Mouse (Mus musculus): Measurements from ENCODE around the gene Armc10. TPM values are rescaled to one million over a fixed set of nuclear protein-coding genes. Genes with fewer than 3 reads are reported as not detected.
"Not testable (repeated sequence)": the region's sequence is repeated elsewhere in the genome, so short reads cannot be mapped to it uniquely, and the experiment has no call there.

The Armc10 gene
- polyA plus RNA-seq, 1 experiment from 2014 or later: 77.1 TPM

DNA sequence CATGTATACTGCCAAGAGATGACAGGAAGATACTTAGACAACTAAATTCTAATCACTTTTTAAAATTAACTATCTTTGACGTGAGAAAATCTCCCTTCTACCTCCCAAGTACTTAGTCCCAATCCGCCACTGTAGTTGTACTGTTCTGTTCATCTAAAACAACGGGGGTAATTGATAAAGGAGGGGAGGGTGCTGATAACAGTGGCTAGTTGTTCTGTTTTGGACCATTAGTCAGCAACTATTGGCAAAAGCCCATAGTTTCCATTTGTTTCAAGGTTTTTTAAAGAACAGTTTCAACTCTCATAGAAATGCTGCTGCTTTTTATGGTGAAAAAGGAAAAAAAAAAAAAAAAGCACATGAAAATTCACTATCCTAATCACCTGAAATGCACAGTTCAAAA is 58.1 kb downstream of the Armc10 start:
- Histone ChIP-seq H3K4me3 (ENCODE audit: low read length) (no peak overlapping the region), H3K36me3 (ENCODE audit: control insufficient read depth, insufficient read depth, low read length) (no peaks in the 10 kb centered on the region), H3K4me2 (replicated peaks; ENCODE audit: low read depth, low read length) (no peak overlapping the region), H3K4me1 (ENCODE audit: control insufficient read depth, insufficient read depth, low read length) (no peaks in the 10 kb centered on the region), H3K9ac (ENCODE audit: low read depth, low read length) (no peak overlapping the region), H3K27me3 (ENCODE audit: control insufficient read depth, insufficient read depth, low read length) (no peaks in the 10 kb centered on the region), H3K27ac (ENCODE audit: low read depth, low read length) (no peak overlapping the region), H3K9me3 (ENCODE audit: control insufficient read depth, low read length) (no peaks in the 10 kb centered on the region)
- no peak for ATAC-seq (ENCODE audit: low FRiP score, low TSS enrichment)
- WGBS: 81% methylated on average over 3 of the region's 3 CpGs

DNA sequence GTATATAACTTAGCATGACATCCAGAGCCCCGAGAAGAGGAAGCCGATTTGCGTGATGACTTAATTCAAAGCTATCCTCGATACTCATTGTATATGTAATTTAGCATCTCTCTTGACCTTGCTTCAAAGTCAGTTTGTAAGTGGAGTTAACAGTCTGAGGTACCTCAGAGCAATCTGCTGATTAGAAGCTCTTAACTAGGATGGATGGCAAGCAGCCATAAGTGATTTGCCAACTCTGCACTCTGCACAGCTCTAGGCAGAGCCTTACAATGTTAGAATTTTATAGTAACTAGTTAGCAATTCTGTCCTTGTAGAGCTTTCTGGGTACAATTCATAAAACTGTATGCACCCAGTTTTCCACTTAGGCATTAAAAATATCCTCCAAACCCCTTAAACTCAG is 60.9 kb downstream of the Armc10 start:
- H3K27ac ChIP-seq (ENCODE audit: low read depth, low read length): no peak overlapping the region
- no peaks in the 10 kb centered on the region for H3K27me3 ChIP-seq (ENCODE audit: control insufficient read depth, insufficient read depth, low read length)
- H3K4me2 ChIP-seq (replicated peaks; ENCODE audit: low read depth, low read length): no peak overlapping the region
- no peak overlapping the region for H3K4me3 ChIP-seq (ENCODE audit: low read length)
- H3K4me1 ChIP-seq (ENCODE audit: control insufficient read depth, insufficient read depth, low read length): no peaks in the 10 kb centered on the region
- no peaks in the 10 kb centered on the region for H3K36me3 ChIP-seq (ENCODE audit: control insufficient read depth, insufficient read depth, low read length)
- no peak for ATAC-seq (ENCODE audit: low FRiP score, low TSS enrichment)
- no peaks in the 10 kb centered on the region for H3K9me3 ChIP-seq (ENCODE audit: control insufficient read depth, low read length)
- no peak overlapping the region for H3K9ac ChIP-seq (ENCODE audit: low read depth, low read length)
- 93% methylated on average over 4 of the region's 4 CpGs for WGBS

DNA sequence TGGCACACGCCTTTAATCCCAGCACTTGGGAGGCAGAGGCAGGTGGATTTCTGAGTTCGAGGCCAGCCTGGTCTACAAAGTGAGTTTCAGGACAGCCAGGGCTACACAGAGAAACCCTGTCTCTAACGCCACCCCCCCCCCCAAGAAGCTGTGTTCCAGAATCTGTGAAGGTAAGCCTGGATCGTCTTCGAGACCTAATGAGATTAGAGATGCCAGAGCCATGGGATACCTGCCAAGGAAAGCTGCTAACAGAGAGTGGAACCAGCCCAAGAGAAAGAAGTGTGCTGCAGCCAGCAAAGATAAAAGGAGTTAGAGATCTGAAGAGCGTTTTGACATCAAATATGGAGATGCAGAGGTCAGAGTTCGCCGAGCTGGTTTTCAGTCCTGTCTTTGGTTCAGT is 62.4 kb downstream of the Armc10 start:
- not testable (repeated sequence) for H3K4me1 ChIP-seq (ENCODE audit: control insufficient read depth, insufficient read depth, low read length); H3K9me3 ChIP-seq (ENCODE audit: control insufficient read depth, low read length); H3K36me3 ChIP-seq (ENCODE audit: control insufficient read depth, insufficient read depth, low read length); H3K27me3 ChIP-seq (ENCODE audit: control insufficient read depth, insufficient read depth, low read length); H3K4me3 ChIP-seq (ENCODE audit: low read length); ATAC-seq (ENCODE audit: low FRiP score, low TSS enrichment); H3K9ac ChIP-seq (ENCODE audit: low read depth, low read length); H3K4me2 ChIP-seq (replicated peaks; ENCODE audit: low read depth, low read length); H3K27ac ChIP-seq (ENCODE audit: low read depth, low read length)
- WGBS: 90% methylated on average over 8 of the region's 8 CpGs

Other genes starting within 250 kb of the Armc10 start
- gene Ccdc146, start 221.1 kb upstream of the Armc10 start, polyA plus RNA-seq (2014; fragmentation: Nextera tagmentation; extraction: Ambion mirVana): 0.14 TPM in 1 of 2 replicates, not detected in the other
- gene Fam185a, start 220.9 kb upstream of the Armc10 start, polyA plus RNA-seq (2014; fragmentation: Nextera tagmentation; extraction: Ambion mirVana): 5.8 and 7.4 TPM in 2 replicates
- 29.9 and 36.0 TPM in 2 replicates for gene Lrrc17, start 102.3 kb upstream of the Armc10 start, polyA plus RNA-seq (2014; fragmentation: Nextera tagmentation; extraction: Ambion mirVana)
- 0.43 TPM in 2 replicates for gene Fbxl13, start 179 bp upstream of the Armc10 start, polyA plus RNA-seq (2014; fragmentation: Nextera tagmentation; extraction: Ambion mirVana)
- 7.2 and 8.2 TPM in 2 replicates for gene Napepld, start 55.6 kb downstream of the Armc10 start, polyA plus RNA-seq (2014; fragmentation: Nextera tagmentation; extraction: Ambion mirVana)
- 95.9 and 101 TPM in 2 replicates for gene Pmpcb, start 91.3 kb downstream of the Armc10 start, polyA plus RNA-seq (2014; fragmentation: Nextera tagmentation; extraction: Ambion mirVana)
- gene Dnajc2, start 139.4 kb downstream of the Armc10 start, polyA plus RNA-seq (2014; fragmentation: Nextera tagmentation; extraction: Ambion mirVana): 92.6 and 99.3 TPM in 2 replicates
- gene Psmc2, start 139.5 kb downstream of the Armc10 start, polyA plus RNA-seq (2014; fragmentation: Nextera tagmentation; extraction: Ambion mirVana): 174 and 188 TPM in 2 replicates
- not detected in 2 replicates for gene Slc26a5, start 219.8 kb downstream of the Armc10 start, polyA plus RNA-seq (2014; fragmentation: Nextera tagmentation; extraction: Ambion mirVana)

All from kidney, embryonic 14.5 days (tissue).